Mouse (Mus musculus) c-Kit-positive CD71-positive TER-119-positive erythroid progenitor cells, embryonic 14.5 days (primary cell): ENCODE data around the gene Klhl21.
"Not testable (repeated sequence)": the region's sequence is repeated elsewhere in the genome, so short reads cannot be mapped to it uniquely, and the experiment has no call there.

Experiments
- DNase-seq: peaks from one replicate; pipeline ENCODE4 v3.0.0-alpha.2; 2013; ENCODE audit warnings: low spot score

Gene Klhl21

GRCm38 (mm10) chr4:152021568-152022097 lies 13.0 kb downstream of the Klhl21 start:
- no peak for DNase-seq

- DNase-seq = no peak
Measured at GRCm38 (mm10) chr4:152022506-152022905, 13.9 kb downstream of the Klhl21 start.

- DNase-seq = no peak
Measured at GRCm38 (mm10) chr4:152024525-152024924, 15.9 kb downstream of the Klhl21 start.

- no peak for DNase-seq
Measured at GRCm38 (mm10) chr4:152026751-152027508, 18.3 kb downstream of the Klhl21 start.

- peak; percentile 96 for DNase-seq
Measured at GRCm38 (mm10) chr4:152027524-152027923, 18.9 kb downstream of the Klhl21 start, which contains the start of gene Zbtb48. Gene Zbtb48, minus strand, starts transcription at chr4:152027671.

GRCm38 (mm10) chr4:152028456-152028855 lies 19.9 kb downstream of the Klhl21 start:
- no peak for DNase-seq

- no peak for DNase-seq
Measured at GRCm38 (mm10) chr4:152029087-152029486, 20.5 kb downstream of the Klhl21 start.

GRCm38 (mm10) chr4:152029997-152030396 lies 21.4 kb downstream of the Klhl21 start:
- DNase-seq = no peak

- DNase-seq = no peak
Measured at GRCm38 (mm10) chr4:152032922-152033321, 24.3 kb downstream of the Klhl21 start.

- not testable (repeated sequence) for DNase-seq
Measured at GRCm38 (mm10) chr4:152036464-152036863, 27.9 kb downstream of the Klhl21 start.

GRCm38 (mm10) chr4:152038225-152038984 lies 29.8 kb downstream of the Klhl21 start, which contains the start of gene Tas1r1:
Gene Tas1r1, minus strand, starts transcription at chr4:152038568.
- no peak for DNase-seq

- DNase-seq = peak; percentile 84
Measured at GRCm38 (mm10) chr4:152038985-152039830, 30.6 kb downstream of the Klhl21 start, which contains the start of gene Nol9. Gene Nol9, plus strand, starts transcription at chr4:152039321.

GRCm38 (mm10) chr4:152039831-152040310 lies 31.3 kb downstream of the Klhl21 start:
- DNase-seq = no peak

GRCm38 (mm10) chr4:152041924-152042641 lies 33.5 kb downstream of the Klhl21 start:
- no peak for DNase-seq

GRCm38 (mm10) chr4:152043171-152043570 lies 34.6 kb downstream of the Klhl21 start:
- no peak for DNase-seq

GRCm38 (mm10) chr4:152044609-152045008 lies 36.0 kb downstream of the Klhl21 start:
- no peak for DNase-seq

- no peak for DNase-seq
Measured at GRCm38 (mm10) chr4:152062390-152063110, 53.9 kb downstream of the Klhl21 start.

- DNase-seq = no peak
Measured at GRCm38 (mm10) chr4:152067280-152067679, 58.7 kb downstream of the Klhl21 start.
